Mouse (Mus musculus) erythroblast, embryonic 14.5 days (primary cell): ENCODE data around the gene Plppr1. TPM values are rescaled to one million over a fixed set of nuclear protein-coding genes. Genes with fewer than 3 reads are reported as not detected.

Experiments used
- H3K27me3 ChIP-seq: 2 replicates; pipeline ENCODE4 v1.6.1; 2012; ENCODE audit warnings: inconsistent platforms; ENCODE audit not compliant: control insufficient read depth
- H3K36me3 ChIP-seq: 2 replicates; pipeline ENCODE4 v1.6.1; 2012; ENCODE audit warnings: mild to moderate bottlenecking, inconsistent platforms; ENCODE audit not compliant: control insufficient read depth
- H3K4me1 ChIP-seq: 2 replicates; pipeline ENCODE4 v1.6.1; 2012; ENCODE audit warnings: inconsistent platforms; ENCODE audit not compliant: control insufficient read depth
- H3K4me3 ChIP-seq: replicated peaks from 2 replicates; pipeline ENCODE3; 2012; ENCODE audit warnings: moderate library complexity, mild to moderate bottlenecking, inconsistent platforms
- H3K9me3 ChIP-seq: 2 replicates; pipeline ENCODE4 v1.6.1; 2012; ENCODE audit warnings: low read length, inconsistent platforms, mixed read lengths; ENCODE audit not compliant: control insufficient read depth
- GATA1 ChIP-seq: IDR thresholded peaks from 2 replicates; pipeline ENCODE4 v1.6.1; 2012; ENCODE audit warnings: low read length, inconsistent platforms, mixed read lengths
- TAL1 ChIP-seq: IDR thresholded peaks from 3 replicates; pipeline ENCODE4 v1.6.1; 2012; ENCODE audit warnings: low read length, inconsistent platforms, mixed read lengths
- polyA plus RNA-seq: library from polyadenylated mRNA; stranded (reverse); fragments of >175 nt; gene quantifications from 2 replicates; pipeline ENCODE4 v1.2.3, GENCODE M21; 2012

Plppr1 gene
- polyA plus RNA-seq, 1 experiment, result not detected

DNA sequence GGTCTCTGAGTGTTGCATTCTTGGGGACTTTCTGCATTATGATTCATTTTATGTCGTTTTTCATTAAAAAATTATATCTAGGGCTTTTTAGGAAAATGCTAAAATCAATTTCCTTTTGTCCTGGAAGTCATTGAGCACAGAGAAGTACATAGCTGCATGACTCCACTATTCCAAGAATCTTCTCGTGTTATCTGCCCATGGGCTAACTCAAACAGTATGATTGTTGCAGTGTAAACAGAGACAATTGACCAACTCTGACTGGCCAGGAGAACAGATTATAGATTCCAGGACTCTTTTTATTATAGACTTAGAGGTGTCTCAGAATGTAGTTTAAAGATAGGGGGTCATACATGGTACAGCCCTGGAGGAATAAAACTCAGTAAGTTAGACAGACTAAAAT, 327.8 kb downstream of the Plppr1 start:
- H3K4me3 ChIP-seq, result no peak overlapping the region
- no peak for TF ChIP-seq TAL1
- TF ChIP-seq GATA1, result no peak
- no peaks in the 10 kb centered on the region for H3K36me3 ChIP-seq
- H3K27me3 ChIP-seq, result no peaks in the 10 kb centered on the region
- no peaks in the 10 kb centered on the region for H3K9me3 ChIP-seq
- H3K4me1 ChIP-seq, result no peaks in the 10 kb centered on the region
